Comparison of ENCODE assay signal across 21 mouse cellular contexts in genomic region chr13:114079751-114080150, GRCm38 (mm10).
DNase-seq lines count a peak whose midpoint lies in the region; ATAC-seq and TF ChIP-seq lines count a peak whose summit lies in the region.
"Had no signal": no experiment of that assay in that cellular context is flagged by ENCODE, and none has a peak within 500 bp of the region (broad histone marks: within the 10 kb centered on the region; RNA-seq: fewer than 3 reads in every experiment).

No protein-coding gene starts in this region.

- H3K4me2 ChIP-seq in midbrain, embryonic 11.5 days = no peak overlapping the region
- no peak overlapping the region for H3K4me2 ChIP-seq in midbrain, embryonic 14.5 days (ENCODE audit: low read length)

- no peak overlapping the region for H3K27ac ChIP-seq in heart, adult 2 months
- no peak overlapping the region for H3K27ac ChIP-seq in heart, embryonic 10.5 days
- H3K27ac ChIP-seq in midbrain, embryonic 11.5 days (ENCODE audit: low read depth, low read length) = no peak overlapping the region
- H3K27ac ChIP-seq in midbrain, embryonic 14.5 days (replicated peaks; ENCODE audit: low read depth, low read length) = no peak overlapping the region

- no peak for TF ChIP-seq CTCF in heart, adult 2 months (IDR thresholded peaks at IDR 0.05)

- H3K9ac ChIP-seq in heart, adult 2 months (ENCODE audit: low read depth, low read length) = no peak overlapping the region
- no peak overlapping the region for H3K9ac ChIP-seq in midbrain, embryonic 11.5 days (ENCODE audit: low read length)
- H3K9ac ChIP-seq in midbrain, embryonic 14.5 days (replicated peaks; ENCODE audit: low read length) = no peak overlapping the region

- H3K36me3 ChIP-seq in heart, adult 2 months (ENCODE audit: control insufficient read depth, insufficient read depth, low read length) = no peaks in the 10 kb centered on the region
- no peaks in the 10 kb centered on the region for H3K36me3 ChIP-seq in heart, embryonic 10.5 days
- H3K36me3 ChIP-seq in midbrain, embryonic 11.5 days (ENCODE audit: control insufficient read depth, insufficient read depth, low read length) = no peaks in the 10 kb centered on the region
- no peaks in the 10 kb centered on the region for H3K36me3 ChIP-seq in midbrain, embryonic 14.5 days (ENCODE audit: control insufficient read depth, insufficient read depth, low read length)

- H3K9me3 ChIP-seq in heart, embryonic 10.5 days = no peaks in the 10 kb centered on the region
- no peaks in the 10 kb centered on the region for H3K9me3 ChIP-seq in midbrain, embryonic 11.5 days (ENCODE audit: control insufficient read depth, low read length)
- no peaks in the 10 kb centered on the region for H3K9me3 ChIP-seq in midbrain, embryonic 14.5 days (ENCODE audit: control insufficient read depth, low read length)
- H3K9me3 ChIP-seq: G1E had no signal

- no peaks in the 10 kb centered on the region for H3K79me2 ChIP-seq in heart, adult 2 months (replicated peaks; ENCODE audit: control insufficient read depth, insufficient read depth, low read length)

- no peak for TF ChIP-seq POLR2A in heart, adult 2 months (IDR thresholded peaks at IDR 0.05; ENCODE audit: insufficient read depth, low read depth, low read length)

- ATAC-seq in midbrain, embryonic 11.5 days (ENCODE audit: low FRiP score) = no peak
- ATAC-seq in midbrain, embryonic 14.5 days (ENCODE audit: low FRiP score, low TSS enrichment) = no peak
- ATAC-seq: activated CD4-positive, CD25-positive, alpha-beta regulatory T cell, adult 4 months; CD4-positive, CD25-positive, alpha-beta regulatory T cell, adult 4 months; Patski had no signal

- 91% methylated on average over 6 of the region's 6 CpGs for WGBS in heart, adult 2 months
- 90% methylated on average over 6 of the region's 6 CpGs for WGBS in heart, embryonic 10.5 days
- 94% methylated on average over 6 of the region's 6 CpGs for WGBS in midbrain, embryonic 11.5 days
- 95% methylated on average over 6 of the region's 6 CpGs for WGBS in midbrain, embryonic 14.5 days

- intact Hi-C loops in heart, adult 2 months (cut with DNase I) = loop anchor here (5.0 to 10.0 kb wide), 3 partner anchors 202 to 713 kb away; no protein-coding TSS in a partner anchor
- intact Hi-C loops in heart, postnatal 14 days (cut with DNase I) = loop anchor here (5.0 kb wide), 4 partner anchors 197 to 713 kb away; no protein-coding TSS in a partner anchor

- no peaks in the 10 kb centered on the region for H3K4me1 ChIP-seq in heart, adult 2 months (ENCODE audit: control insufficient read depth, insufficient read depth, low read length)
- H3K4me1 ChIP-seq in heart, embryonic 10.5 days = no peaks in the 10 kb centered on the region
- peaks cover 4% of the 10 kb centered on the region; the same call in 1 of the 2 replicates for H3K4me1 ChIP-seq in midbrain, embryonic 11.5 days (ENCODE audit: control insufficient read depth, insufficient read depth, low read length)
- peaks cover 3% of the 10 kb centered on the region for H3K4me1 ChIP-seq in midbrain, embryonic 14.5 days (ENCODE audit: control insufficient read depth, insufficient read depth, low read length)

- no peaks in the 10 kb centered on the region for H3K27me3 ChIP-seq in heart, adult 2 months (ENCODE audit: control insufficient read depth, insufficient read depth, low read length)
- no peaks in the 10 kb centered on the region for H3K27me3 ChIP-seq in heart, embryonic 10.5 days (ENCODE audit: insufficient read depth, poor library complexity, severe bottlenecking)
- H3K27me3 ChIP-seq in midbrain, embryonic 11.5 days (ENCODE audit: control insufficient read depth, insufficient read depth, low read length) = no peaks in the 10 kb centered on the region
- H3K27me3 ChIP-seq in midbrain, embryonic 14.5 days (ENCODE audit: control insufficient read depth, insufficient read depth, low read length) = no peaks in the 10 kb centered on the region
- H3K27me3 ChIP-seq: CH12.LX, Patski had no signal

- no peak overlapping the region for H3K4me3 ChIP-seq in heart, adult 2 months
- no peak overlapping the region for H3K4me3 ChIP-seq in heart, embryonic 10.5 days
- H3K4me3 ChIP-seq in midbrain, embryonic 11.5 days (ENCODE audit: low read depth, low read length) = no peak overlapping the region
- no peak overlapping the region for H3K4me3 ChIP-seq in midbrain, embryonic 14.5 days (replicated peaks; ENCODE audit: low read depth, low read length)

- peak; percentile 78 for DNase-seq in heart, adult 11 months
- no peak for DNase-seq in heart, adult 2 months
- DNase-seq in heart, embryonic 10.5 days (ENCODE audit: low spot score) = peak; percentile 71
- DNase-seq in heart, postnatal 14 days = no peak
- peak; percentile 70 for DNase-seq in midbrain, embryonic 11.5 days (ENCODE audit: low spot score, missing footprints)
- DNase-seq in midbrain, embryonic 14.5 days = no peak
- DNase-seq: adrenal gland, adult 2 months; adrenal gland, adult 8-10 months; adrenal gland, postnatal 10 days; adrenal gland, postnatal 14 days; adrenal gland, postnatal 25 days; adrenal gland, postnatal 36 days; B cell, adult 2 months; cerebellum, adult 11 months; cerebellum, adult 11-12 months; cerebellum, adult 18-20 months had no signal

- no peak for TF ChIP-seq EP300 in heart, adult 2 months (IDR thresholded peaks at IDR 0.05; ENCODE audit: insufficient read depth, low read depth, low read length)

Comparison
In these comparisons a context has a peak if more than half of its experiments do, and no peak if none do; other contexts are left out.
1. DNase-seq: peak in heart, adult 11 months (single experiment), heart, embryonic 10.5 days (single experiment) and midbrain, embryonic 11.5 days (single experiment); none in heart, adult 2 months (0 of 2), heart, postnatal 14 days (0 of 2) and midbrain, embryonic 14.5 days (single experiment).